ENCODE assay signal across 11 mouse cellular contexts in genomic region chr9:72084131-72084530, GRCm38 (mm10). TPM values are rescaled to one million over a fixed set of nuclear protein-coding genes. Genes with fewer than 3 reads are reported as not detected.
DNase-seq lines count a peak whose midpoint lies in the region; ATAC-seq and TF ChIP-seq lines count a peak whose summit lies in the region.
"Had no signal": no experiment of that assay in that cellular context is flagged by ENCODE, and none has a peak within 500 bp of the region (broad histone marks: within the 10 kb centered on the region; RNA-seq: fewer than 3 reads in every experiment).

No protein-coding gene starts in this region.

- no peak for ATAC-seq in heart, postnatal 0 days (ENCODE audit: insufficient read depth, low read depth)
- ATAC-seq: Patski had no signal

- DNase-seq in adrenal gland, postnatal 10 days, result peak; percentile 24
- DNase-seq in adrenal gland, postnatal 4 days (ENCODE audit: low spot score in 2 of 2), result no peak
- peak; percentile 27 for DNase-seq in layer of hippocampus, adult 11-12 months (ENCODE audit: low spot score)
- DNase-seq in layer of hippocampus, adult 8-10 months (ENCODE audit: low spot score in 2 of 2), result no peak
- DNase-seq in MN1 (ENCODE audit: low spot score), result peak; percentile 11
- DNase-seq in heart, postnatal 0 days (ENCODE audit: low spot score), result peak; percentile 21
- no peak for DNase-seq in B cell, adult 2 months
- DNase-seq in urinary bladder, postnatal 36 days (ENCODE audit: low spot score in 2 of 2), result no peak

- H3K9me3 ChIP-seq in heart, postnatal 0 days (replicated peaks; ENCODE audit: control insufficient read depth, low read length), result no peaks in the 10 kb centered on the region
- H3K9me3 ChIP-seq: hindbrain, embryonic 15.5 days had no signal

- no peak overlapping the region for H3K4me2 ChIP-seq in heart, postnatal 0 days (ENCODE audit: low read depth, low read length)
- H3K4me2 ChIP-seq: hindbrain, embryonic 15.5 days had no signal

- no peak overlapping the region for H3K4me3 ChIP-seq in heart, postnatal 0 days (ENCODE audit: low read depth, low read length)
- H3K4me3 ChIP-seq: hindbrain, embryonic 15.5 days had no signal

- H3K27ac ChIP-seq in heart, postnatal 0 days (ENCODE audit: low read depth), result no peak overlapping the region
- H3K27ac ChIP-seq: hindbrain, embryonic 15.5 days; macrophage had no signal

- no peaks in the 10 kb centered on the region for H3K27me3 ChIP-seq in heart, postnatal 0 days (ENCODE audit: control insufficient read depth, insufficient read depth, low read length)
- H3K27me3 ChIP-seq: hindbrain, embryonic 15.5 days; Patski had no signal

- no peak for TF ChIP-seq CTCF in heart, postnatal 0 days (IDR thresholded peaks at IDR 0.05; ENCODE audit: low read depth)

- no peak for TF ChIP-seq EP300 in heart, postnatal 0 days (IDR thresholded peaks at IDR 0.05; ENCODE audit: low read depth)

- no peaks in the 10 kb centered on the region; the same call in 1 of the 2 replicates for H3K4me1 ChIP-seq in heart, postnatal 0 days (ENCODE audit: control insufficient read depth, insufficient read depth)

- H3K36me3 ChIP-seq in heart, postnatal 0 days (replicated peaks; ENCODE audit: control insufficient read depth, insufficient read depth, low read length), result no peaks in the 10 kb centered on the region
- H3K36me3 ChIP-seq: hindbrain, embryonic 15.5 days had no signal

- H3K9ac ChIP-seq in heart, postnatal 0 days (replicated peaks; ENCODE audit: low read depth, low read length), result no peak overlapping the region
- H3K9ac ChIP-seq: hindbrain, embryonic 15.5 days had no signal

RNA-seq across cellular contexts. Expression of gene Tcf12, which starts 27.5 kb away (rescaled TPM):
- total RNA-seq in adrenal gland, postnatal 10 days (2021), result 10 to 100 TPM; 82.5 to 95.3 TPM
- total RNA-seq in adrenal gland, postnatal 4 days (2021), result 100 to 1,000 TPM; 120 TPM
- total RNA-seq in layer of hippocampus, adult 8-10 months (2022), result 10 to 100 TPM; 54.6 to 66.6 (median 58.7) TPM
- total RNA-seq in heart, postnatal 0 days (2014; rRNA removed; ENCODE audit: low replicate concordance), result 55.2 and 69.4 TPM in 2 replicates
- polyA plus RNA-seq in heart, postnatal 0 days (2015; fragmentation: Nextera tagmentation; extraction: Ambion mirVana), result 14.3 and 14.8 TPM in 2 replicates

Comparison
In these comparisons a context has a peak if more than half of its experiments do, and no peak if none do; other contexts are left out.
1. DNase-seq: peak in adrenal gland, postnatal 10 days (single experiment), layer of hippocampus, adult 11-12 months (single experiment), MN1 (single experiment) and heart, postnatal 0 days (single experiment); none in adrenal gland, postnatal 4 days (0 of 2), layer of hippocampus, adult 8-10 months (0 of 2), B cell, adult 2 months (0 of 2) and urinary bladder, postnatal 36 days (0 of 2).